ENCODE assay signal across 11 mouse cellular contexts in genomic region chr15:94025996-94026696, GRCm38 (mm10).
A peak's percentile ranks its signal among the peaks of the same experiment; 100 is the strongest.
DNase-seq lines count a peak whose midpoint lies in the region; ATAC-seq and TF ChIP-seq lines count a peak whose summit lies in the region.
"Had no signal": no experiment of that assay in that cellular context is flagged by ENCODE, and none has a peak within 500 bp of the region (broad histone marks: within the 10 kb centered on the region; RNA-seq: fewer than 3 reads in every experiment).

No protein-coding gene starts in this region.

- H3K27ac ChIP-seq in forebrain, embryonic 10.5 days, result peak overlapping the region; percentile 40; the same call in 1 of the 2 replicates
- H3K27ac ChIP-seq in forebrain, embryonic 11.5 days (ENCODE audit: low read depth, low read length), result no peak overlapping the region
- H3K27ac ChIP-seq in kidney, adult 2 months (ENCODE audit: insufficient read depth, low read depth, low read length), result no peak overlapping the region
- H3K27ac ChIP-seq: macrophage had no signal

- 67% methylated on average over 16 of the region's 16 CpGs for WGBS in forebrain, embryonic 10.5 days
- WGBS in forebrain, embryonic 11.5 days, result 64% methylated on average over 16 of the region's 16 CpGs
- 54% methylated on average over 16 of the region's 16 CpGs for WGBS in kidney, adult 2 months

- ATAC-seq in forebrain, embryonic 11.5 days (replicated peaks; ENCODE audit: low FRiP score), result no peak
- ATAC-seq: forebrain, embryonic 16.5 days had no signal

- no peak for TF ChIP-seq CTCF in kidney, adult 2 months (conservative IDR thresholded peaks at IDR 0.05; ENCODE audit: insufficient read depth, insufficient read length, low read depth, low read length)

- DNase-seq in forebrain, embryonic 10.5 days (ENCODE audit: extremely low spot score, low spot score), result no peak
- no peak for DNase-seq in forebrain, embryonic 11.5 days (ENCODE audit: low spot score)
- peak; percentile 31 to 49 for DNase-seq in kidney, postnatal 4 days
- DNase-seq in kidney, adult 2 months, result no peak
- peak; percentile 62 for DNase-seq in fibroblast of lung, adult 2 months (ENCODE audit: low read depth)
- peak; percentile 5 for DNase-seq in lung, postnatal 14 days
- DNase-seq in right cerebral cortex, adult 2 months (ENCODE audit: low spot score in 2 of 2), result no peak
- no peak for DNase-seq in urinary bladder, postnatal 25 days (ENCODE audit: low spot score)
- DNase-seq: cerebellum, adult 2 months had no signal

- H3K27me3 ChIP-seq in forebrain, embryonic 10.5 days (ENCODE audit: poor library complexity, severe bottlenecking), result no peaks in the 10 kb centered on the region
- H3K27me3 ChIP-seq in forebrain, embryonic 11.5 days (ENCODE audit: control insufficient read depth, insufficient read depth, low read length), result no peaks in the 10 kb centered on the region
- H3K27me3 ChIP-seq in kidney, adult 2 months (replicated peaks; ENCODE audit: control insufficient read depth, insufficient read depth, low read length), result no peaks in the 10 kb centered on the region

- peaks cover 16% of the 10 kb centered on the region; the same call in 1 of the 2 replicates for H3K4me1 ChIP-seq in forebrain, embryonic 10.5 days
- no peaks in the 10 kb centered on the region for H3K4me1 ChIP-seq in forebrain, embryonic 11.5 days (replicated peaks; ENCODE audit: control insufficient read depth, insufficient read depth, low read length)
- H3K4me1 ChIP-seq in kidney, adult 2 months (ENCODE audit: control insufficient read depth, insufficient read depth, low read length), result no peaks in the 10 kb centered on the region

- no peaks in the 10 kb centered on the region for H3K36me3 ChIP-seq in forebrain, embryonic 10.5 days (replicated peaks)
- H3K36me3 ChIP-seq in forebrain, embryonic 11.5 days (ENCODE audit: control insufficient read depth, insufficient read depth, low read length), result no peaks in the 10 kb centered on the region
- no peaks in the 10 kb centered on the region for H3K36me3 ChIP-seq in kidney, adult 2 months (ENCODE audit: control insufficient read depth, insufficient read depth, low read length)

- no peaks in the 10 kb centered on the region for H3K9me3 ChIP-seq in forebrain, embryonic 10.5 days
- no peaks in the 10 kb centered on the region for H3K9me3 ChIP-seq in forebrain, embryonic 11.5 days (ENCODE audit: control insufficient read depth, low read length)

- TF ChIP-seq POLR2A in kidney, adult 2 months (IDR thresholded peaks at IDR 0.05; ENCODE audit: low read depth, low read length), result no peak

- no peak overlapping the region for H3K4me2 ChIP-seq in forebrain, embryonic 11.5 days (ENCODE audit: low read depth, low read length, severe bottlenecking)

- no peak overlapping the region for H3K9ac ChIP-seq in forebrain, embryonic 11.5 days (ENCODE audit: low read length)

- no peak overlapping the region for H3K4me3 ChIP-seq in forebrain, embryonic 10.5 days
- no peak overlapping the region for H3K4me3 ChIP-seq in forebrain, embryonic 11.5 days (ENCODE audit: low read depth, low read length)
- no peak overlapping the region for H3K4me3 ChIP-seq in kidney, adult 2 months (ENCODE audit: insufficient read depth, low read depth, low read length)

Comparison
In these comparisons a context has a peak if more than half of its experiments do, and no peak if none do; other contexts are left out.
1. DNase-seq: peak in kidney, postnatal 4 days (2 of 2), fibroblast of lung, adult 2 months (single experiment) and lung, postnatal 14 days (single experiment); none in forebrain, embryonic 10.5 days (single experiment), forebrain, embryonic 11.5 days (single experiment), kidney, adult 2 months (single experiment), right cerebral cortex, adult 2 months (0 of 2) and urinary bladder, postnatal 25 days (single experiment).